Mouse (Mus musculus) Patski (cell line): ENCODE results near the gene Creb5. TPM values are rescaled to one million over a fixed set of nuclear protein-coding genes. Genes with fewer than 3 reads are reported as not detected.
A peak's percentile ranks its signal among the peaks of the same experiment; 100 is the strongest.

Experiments used
- ATAC-seq: fragments of 100-300 bp; one replicate; pipeline ENCODE4 v1.8.0; 2021
- CTCF ChIA-PET: fragments of 350-600 bp; sonication (Branson Sonifier 250); formaldehyde crosslinking; loops from one replicate; lab custom pipeline; 2022; ENCODE audit warnings: inconsistent platforms; lab: Charles Lee
- POLR2A ChIA-PET: fragments of 350-600 bp; sonication (Branson Sonifier 250); formaldehyde crosslinking; loops from one replicate; lab custom pipeline; 2022; ENCODE audit warnings: antibody characterized with exemption, inconsistent platforms; lab: Charles Lee
- DNase-seq: peaks from one replicate; pipeline ENCODE4 v3.0.0-alpha.2; 2011; ENCODE audit warnings: low read depth, low spot score
- H3K27me3 ChIP-seq: fragments of 371-371 bp; one replicate; pipeline ENCODE4 v1.5.1; 2021
- CTCF ChIP-seq: fragments of 100-300 bp; IDR thresholded peaks from one replicate; pipeline ENCODE4 v1.5.1; 2021
- in situ Hi-C: fragments of 300-500 bp; cut with MboI; formaldehyde crosslinking; loops from 3 replicates; pipeline ENCODE4 v1.11.1; 2018; ENCODE audit warnings: low pct_unique_long_range_greater_than_20kb, mixed read lengths
- polyA plus RNA-seq: library from polyadenylated mRNA; unstranded; gene quantifications from one replicate; pipeline ENCODE4 v1.2.3, GENCODE M21; 2021

Gene Creb5
- polyA plus RNA-seq, 1 experiment from 2014 or later, result 12.3 TPM

DNA sequence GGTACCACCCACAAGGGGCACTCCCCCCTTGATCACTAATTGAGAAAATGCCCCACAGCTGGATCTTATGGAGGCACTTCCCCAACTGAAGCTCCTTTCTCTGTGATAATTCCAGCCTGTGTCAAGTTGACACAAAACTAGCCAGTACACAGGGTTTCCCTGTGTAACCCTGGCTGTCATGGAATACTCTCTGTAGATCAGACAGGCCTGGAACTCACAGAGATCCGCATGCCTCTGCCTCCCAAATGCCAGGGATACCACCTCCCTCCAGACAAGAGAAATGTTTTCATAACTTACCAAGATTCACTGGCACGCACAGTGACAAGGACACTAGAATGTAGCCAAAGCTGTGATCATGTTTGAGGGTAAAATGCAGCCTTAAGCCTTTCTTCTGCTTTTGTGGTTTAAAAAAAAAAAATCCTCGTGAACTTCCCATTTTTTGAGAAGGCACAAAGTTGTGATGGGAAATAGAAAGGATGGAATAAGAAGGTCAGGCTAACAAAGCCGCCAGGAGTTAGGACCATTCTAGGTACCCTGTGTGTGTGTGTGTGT lies 284.6 kb downstream of the Creb5 start:
- in situ Hi-C loops, result loop anchor here (10.0 kb wide), 1 partner anchor 153 kb away; no protein-coding TSS in a partner anchor
- ChIA-PET POLR2A (interaction anchor here (0.6 kb wide), 1 partner anchor 409 kb away, joined by 3 read pairs; no protein-coding TSS in a partner anchor), CTCF (no interaction called here)
- DNase-seq, result no peak
- no peak for ATAC-seq
- no peaks in the 10 kb centered on the region for H3K27me3 ChIP-seq
- no peak for TF ChIP-seq CTCF

DNA sequence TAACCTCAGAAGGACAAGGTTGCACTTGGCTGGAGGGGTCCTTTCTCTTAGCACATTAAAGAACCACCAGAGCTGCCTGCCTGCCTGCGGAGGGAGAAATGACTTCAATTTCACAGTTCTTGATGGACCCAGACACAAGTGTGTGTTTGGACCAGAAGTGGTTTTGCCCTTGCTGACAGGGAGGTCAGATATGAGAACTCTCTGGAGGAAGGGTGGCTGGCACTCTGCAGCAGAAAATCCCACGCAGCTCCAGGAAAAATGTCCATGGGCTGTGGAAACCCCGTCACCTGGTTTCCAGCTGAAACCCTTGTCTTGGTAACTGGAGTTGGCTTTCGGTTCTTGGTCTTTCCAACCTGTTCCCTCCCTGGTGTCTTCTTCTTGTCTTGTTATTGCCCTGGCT lies 285.4 kb downstream of the Creb5 start:
- ATAC-seq, result no peak
- TF ChIP-seq CTCF, result no peak
- POLR2A ChIA-PET, result no interaction called here
- in situ Hi-C loops, result loop anchor here (10.0 kb wide), 1 partner anchor 152 kb away; no protein-coding TSS in a partner anchor
- DNase-seq, result no peak
- CTCF ChIA-PET, result interaction anchor here (1.4 to 2.0 kb wide), 3 partner anchors 11 to 191 kb away, joined by 4 to 5 read pairs (median 4); no protein-coding TSS in a partner anchor
- H3K27me3 ChIP-seq, result no peaks in the 10 kb centered on the region

DNA sequence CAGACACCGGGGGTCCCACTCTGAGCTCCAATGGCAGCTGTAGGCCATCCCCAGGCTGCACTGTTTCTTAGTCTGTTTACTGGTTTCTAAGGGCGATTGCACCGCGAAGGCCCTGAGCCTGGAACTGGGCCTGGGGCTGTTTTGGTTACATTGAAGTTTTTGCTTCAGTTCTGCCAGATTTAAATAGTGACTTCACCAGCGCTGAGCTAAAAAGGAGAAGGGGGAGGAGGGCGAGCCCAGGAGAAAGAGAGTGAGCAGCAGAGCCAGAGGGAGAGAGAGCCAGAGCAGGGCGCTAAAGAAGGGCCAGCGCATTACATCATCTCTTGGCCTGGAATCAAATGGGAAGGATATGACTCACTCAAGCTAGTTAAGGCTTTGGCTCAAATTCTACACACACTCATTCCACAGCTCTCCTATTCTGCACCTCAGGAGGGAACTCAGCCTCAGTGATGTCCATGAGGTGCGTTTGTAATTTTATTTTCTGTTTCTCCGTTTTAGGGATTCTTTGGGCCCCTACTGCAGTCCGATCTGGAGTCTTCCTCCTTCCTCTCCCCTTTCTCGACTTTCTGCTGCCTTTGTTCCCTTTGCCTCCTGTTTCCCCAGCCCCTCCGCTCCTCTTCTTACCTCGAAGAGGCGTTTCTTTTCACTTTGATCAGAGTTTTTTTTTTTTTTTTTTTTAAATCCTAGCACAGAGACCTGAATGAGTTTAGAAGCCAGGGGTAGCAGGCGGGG lies 286.1 kb downstream of the Creb5 start:
- in situ Hi-C loops, result loop anchor here (10.0 kb wide), 1 partner anchor 152 kb away; no protein-coding TSS in a partner anchor

DNA sequence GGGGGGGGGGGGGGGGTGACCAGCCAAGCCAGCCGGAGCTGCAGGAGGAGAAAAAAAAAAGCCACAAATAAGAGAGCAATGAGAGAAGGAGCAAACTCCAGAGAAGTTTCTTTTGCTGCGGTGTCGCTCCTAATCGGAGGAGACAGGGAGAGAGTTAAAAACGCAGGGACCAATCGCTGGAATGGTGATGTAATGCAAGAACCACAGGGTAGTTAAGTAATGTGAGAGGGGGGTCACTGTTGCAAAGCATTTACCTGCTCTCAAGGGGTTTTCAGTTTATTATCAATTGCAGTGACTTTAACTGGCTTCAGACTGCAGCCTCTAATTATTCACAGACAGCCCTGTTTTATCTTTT lies 286.6 kb downstream of the Creb5 start:
- no peak for TF ChIP-seq CTCF
- in situ Hi-C loops, result loop anchor here (10.0 kb wide), 1 partner anchor 151 kb away; no protein-coding TSS in a partner anchor
- DNase-seq (no peak), ATAC-seq (no peak)
- CTCF ChIA-PET, result interaction anchor here (2.0 to 2.4 kb wide), 2 partner anchors 11 to 190 kb away, joined by 4 to 9 read pairs; no protein-coding TSS in a partner anchor
- no peaks in the 10 kb centered on the region for H3K27me3 ChIP-seq
- POLR2A ChIA-PET, result interaction anchor here (0.6 to 0.7 kb wide), 2 partner anchors 61 to 209 kb away, joined by 3 to 4 read pairs; no protein-coding TSS in a partner anchor

More for the DNA sequence above, 286.1 kb downstream of the Creb5 start:
- no peak for TF ChIP-seq CTCF
- H3K27me3 ChIP-seq, result no peaks in the 10 kb centered on the region
- CTCF ChIA-PET, result interaction anchor here (1.4 to 2.4 kb wide), 4 partner anchors 12 to 191 kb away, joined by 4 to 9 read pairs (median 4); no protein-coding TSS in a partner anchor
- POLR2A ChIA-PET, result interaction anchor here (0.6 to 0.7 kb wide), 2 partner anchors 61 to 209 kb away, joined by 3 to 4 read pairs; no protein-coding TSS in a partner anchor
- ATAC-seq, result peak; percentile 97
- peak; percentile 98 for DNase-seq

DNA sequence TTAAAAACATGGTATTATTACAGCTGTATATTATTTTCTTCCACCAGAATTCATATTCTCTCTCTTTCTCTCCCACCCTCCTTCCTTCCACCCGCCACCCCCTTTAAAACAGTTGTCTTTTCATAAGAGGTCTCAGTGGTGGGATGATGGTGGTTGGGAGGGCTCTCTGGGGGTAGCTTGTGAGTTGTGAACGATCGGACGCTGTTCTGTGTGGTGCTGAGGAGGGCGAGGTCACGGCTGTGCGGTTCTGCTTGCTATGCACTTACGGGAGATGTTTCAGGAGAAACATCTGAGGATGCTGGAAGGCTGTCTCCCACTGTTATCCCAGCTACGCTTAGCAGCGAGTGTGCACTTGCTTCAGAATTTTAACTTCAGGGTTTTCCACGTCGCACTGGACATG lies 287.0 kb downstream of the Creb5 start:
- POLR2A ChIA-PET, result interaction anchor here (0.6 to 0.7 kb wide), 2 partner anchors 60 to 210 kb away, joined by 3 to 4 read pairs; no protein-coding TSS in a partner anchor
- DNase-seq (no peak), ATAC-seq (no peak)
- CTCF ChIA-PET, result interaction anchor here (2.0 to 2.4 kb wide), 2 partner anchors 11 to 190 kb away, joined by 4 to 9 read pairs; no protein-coding TSS in a partner anchor
- in situ Hi-C loops, result loop anchor here (10.0 kb wide), 1 partner anchor 151 kb away; no protein-coding TSS in a partner anchor
- no peak for TF ChIP-seq CTCF
- no peaks in the 10 kb centered on the region for H3K27me3 ChIP-seq

DNA sequence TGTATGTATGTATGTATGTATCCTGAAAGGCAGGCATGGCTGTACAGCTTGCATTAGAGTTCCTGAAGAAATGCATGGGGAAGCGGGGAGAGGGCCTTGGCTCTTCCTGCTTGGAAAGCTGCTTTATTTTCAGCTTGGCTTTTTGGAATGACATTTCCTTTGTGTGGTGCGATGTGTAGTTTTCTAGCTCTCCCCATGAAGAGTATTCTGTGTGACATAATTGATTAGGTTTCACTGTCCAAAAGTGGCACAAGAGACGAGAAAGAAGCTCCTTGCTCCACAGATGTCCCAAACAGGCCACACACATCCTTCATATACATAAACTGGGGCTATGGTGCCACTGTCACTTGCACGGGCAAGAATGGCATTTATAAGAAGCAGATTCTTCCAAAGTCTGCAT lies 288.1 kb downstream of the Creb5 start:
- in situ Hi-C loops, result loop anchor here (10.0 kb wide), 1 partner anchor 150 kb away; no protein-coding TSS in a partner anchor
- TF ChIP-seq CTCF, result no peak
- ChIA-PET POLR2A (no interaction called here), CTCF (interaction anchor here (2.4 kb wide), 1 partner anchor 10 kb away, joined by 9 read pairs; no protein-coding TSS in a partner anchor)
- H3K27me3 ChIP-seq, result no peaks in the 10 kb centered on the region
- DNase-seq (no peak), ATAC-seq (no peak)

DNA sequence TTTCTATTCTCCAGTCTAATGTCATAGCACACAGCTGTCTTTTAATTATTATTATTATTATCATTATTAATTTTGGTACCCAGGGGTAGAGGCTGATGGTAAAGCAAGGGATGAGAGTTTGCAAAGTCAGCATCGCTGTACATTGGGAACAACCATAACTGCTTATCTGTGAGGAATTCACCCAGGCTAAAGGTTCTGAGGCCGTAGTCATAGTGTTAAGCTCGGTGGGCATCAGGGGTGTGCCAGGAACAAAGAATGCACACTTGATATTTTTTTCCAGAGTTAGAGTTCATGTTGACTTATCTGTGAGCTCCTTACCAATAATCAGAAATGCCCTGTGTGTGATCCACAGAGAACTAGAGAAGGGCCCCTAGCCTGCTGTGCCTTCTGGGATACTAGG lies 288.8 kb downstream of the Creb5 start:
- CTCF ChIA-PET, result no interaction called here
- in situ Hi-C loops, result loop anchor here (10.0 kb wide), 1 partner anchor 149 kb away; no protein-coding TSS in a partner anchor
- no peak for DNase-seq
- no peaks in the 10 kb centered on the region for H3K27me3 ChIP-seq
- no peak for TF ChIP-seq CTCF
- POLR2A ChIA-PET, result no interaction called here
- no peak for ATAC-seq

DNA sequence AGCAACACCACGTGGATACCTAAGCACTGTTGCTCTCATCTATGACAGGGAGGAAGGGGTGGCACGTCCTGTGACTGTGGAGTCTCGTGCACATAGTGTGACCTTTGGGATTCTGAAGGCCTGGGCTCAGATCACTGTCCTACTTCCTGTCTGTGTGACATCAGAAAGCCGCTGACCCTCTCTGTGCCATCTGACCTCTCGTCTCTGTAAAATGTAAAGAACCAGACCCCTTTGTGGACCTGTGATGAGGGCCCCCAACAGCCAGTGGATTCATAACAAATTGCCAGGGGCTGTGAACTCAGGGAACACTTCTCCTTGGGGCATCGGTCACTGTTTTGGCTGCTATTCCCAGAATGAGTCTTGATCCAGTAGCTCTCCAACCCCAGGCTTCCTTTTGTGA lies 289.8 kb downstream of the Creb5 start:
- TF ChIP-seq CTCF, result no peak
- no peaks in the 10 kb centered on the region for H3K27me3 ChIP-seq
- in situ Hi-C loops, result loop anchor here (10.0 kb wide), 1 partner anchor 148 kb away; no protein-coding TSS in a partner anchor
- CTCF ChIA-PET, result no interaction called here
- DNase-seq, result no peak
- ATAC-seq, result no peak
- POLR2A ChIA-PET, result no interaction called here

DNA sequence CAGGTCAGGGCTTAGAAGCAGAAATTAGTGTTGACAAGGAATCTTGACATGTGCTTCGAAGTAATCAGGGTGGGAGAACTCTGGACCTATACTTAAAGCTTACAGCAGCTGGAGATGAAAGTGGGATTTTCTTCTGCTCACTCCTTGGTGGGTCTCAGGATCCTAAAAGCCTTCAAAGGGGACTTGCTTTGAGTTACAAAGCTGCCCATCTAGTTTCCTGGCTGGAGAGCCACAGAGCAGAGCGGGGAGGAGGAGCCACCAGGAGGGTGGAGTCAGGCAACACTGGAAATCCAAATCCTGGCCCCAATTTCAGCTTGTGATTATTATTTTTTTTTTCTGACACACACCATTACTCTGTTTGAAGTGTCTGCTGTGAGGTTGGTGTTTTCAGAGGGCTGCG lies 290.7 kb downstream of the Creb5 start:
- no peaks in the 10 kb centered on the region for H3K27me3 ChIP-seq
- POLR2A ChIA-PET, result no interaction called here
- CTCF ChIA-PET, result no interaction called here
- no peak for TF ChIP-seq CTCF
- DNase-seq, result no peak
- ATAC-seq, result no peak
- in situ Hi-C loops, result loop anchor here (10.0 kb wide), 1 partner anchor 147 kb away; no protein-coding TSS in a partner anchor

DNA sequence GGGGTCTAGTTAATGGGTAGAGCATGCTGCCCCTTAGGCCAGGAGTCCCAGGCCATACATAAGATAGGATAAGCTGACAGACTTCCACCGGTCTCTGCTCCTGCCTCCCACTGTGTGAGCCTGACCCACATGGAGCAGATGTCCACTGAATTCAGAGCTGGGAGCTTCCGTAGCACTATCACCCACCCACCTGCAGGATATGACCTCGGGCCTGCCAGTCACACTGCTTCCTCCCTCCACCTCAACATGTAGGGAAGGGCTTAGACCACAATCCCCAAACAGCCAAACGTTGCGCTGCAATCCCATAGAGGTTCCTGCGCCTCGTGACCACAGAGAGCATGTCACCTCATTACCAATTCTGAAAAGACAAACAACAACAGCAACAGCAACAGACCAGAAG lies 293.3 kb downstream of the Creb5 start:
- no peaks in the 10 kb centered on the region for H3K27me3 ChIP-seq
- ATAC-seq, result no peak
- ChIA-PET POLR2A (no interaction called here), CTCF (interaction anchor here (1.2 to 1.4 kb wide), 3 partner anchors 9 to 291 kb away, joined by 3 to 4 read pairs (median 3); no protein-coding TSS in a partner anchor)
- DNase-seq, result no peak
- in situ Hi-C loops, result no loop called here
- no peak for TF ChIP-seq CTCF
